Mouse (Mus musculus) heart, adult 2 months (tissue): Measurements from ENCODE around the gene Tsnaxip1.

Experiments
- CTCF ChIP-seq: fragments of 200-600 bp; IDR thresholded peaks from 2 replicates; pipeline ENCODE4 v1.8.1; 2022; ENCODE audit warnings: antibody characterized with exemption, mild to moderate bottlenecking, moderate library complexity
- EP300 ChIP-seq: fragments of 200-500 bp; IDR thresholded peaks from 2 replicates; pipeline ENCODE4 v1.6.1; 2011; ENCODE audit warnings: low read depth, low read length, control low read depth; ENCODE audit not compliant: insufficient read depth
- POLR2A ChIP-seq: fragments of 200-500 bp; IDR thresholded peaks from 2 replicates; pipeline ENCODE4 v1.6.1; 2011; ENCODE audit warnings: mild to moderate bottlenecking, low read depth, low read length, control low read depth; ENCODE audit not compliant: insufficient read depth

DNA sequence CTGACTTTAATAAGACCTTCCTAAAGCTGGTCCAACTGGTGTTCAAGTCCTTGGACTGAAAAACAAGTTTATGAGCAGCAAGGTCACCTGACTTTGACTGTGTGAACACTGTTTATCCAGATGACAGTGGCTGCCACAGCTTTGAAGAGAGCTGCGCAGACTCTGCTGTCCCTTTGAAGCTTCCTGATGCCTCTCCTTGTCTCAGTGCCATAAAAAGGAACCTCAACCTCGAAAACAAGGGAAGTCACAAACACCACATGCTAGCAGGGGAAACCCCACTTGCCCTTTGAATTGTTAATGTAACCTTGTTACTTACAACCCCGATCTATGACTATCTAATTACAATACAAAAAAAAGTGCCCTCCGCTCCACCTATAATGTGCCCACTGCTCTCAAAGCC is 2.0 kb upstream of the Tsnaxip1 start:
- TF ChIP-seq CTCF (no peak), POLR2A (no peak), EP300 (no peak)
